Mouse (Mus musculus) forebrain, embryonic 14.5 days (tissue): Measurements from ENCODE around the gene Olfr695. TPM values are rescaled to one million over a fixed set of nuclear protein-coding genes. Genes with fewer than 3 reads are reported as not detected.
"Not testable (repeated sequence)": the region's sequence is repeated elsewhere in the genome, so short reads cannot be mapped to it uniquely, and the experiment has no call there.

Experiments
- ATAC-seq: fragments of 200-750 bp; cut with Nextera tagmentation; 2 replicates; pipeline ENCODE4 v1.8.0; 2017; ENCODE audit warnings: mild to moderate bottlenecking, moderate library complexity
- DNase-seq: peaks from one replicate; pipeline ENCODE4 v3.0.0-alpha.2; 2015; ENCODE audit warnings: low spot score
- H3K27ac ChIP-seq: fragments of 300-500 bp; sonication (generic); 2 replicates; pipeline ENCODE4 v1.5.1; 2014; ENCODE audit warnings: low read depth, mild to moderate bottlenecking, control low read depth, low read length, moderate library complexity
- H3K27me3 ChIP-seq: fragments of 300-500 bp; sonication (generic); replicated peaks from 2 replicates; pipeline ENCODE4 v1.6.1; 2014; ENCODE audit warnings: low read length, control low read depth, mixed read lengths; ENCODE audit not compliant: control insufficient read depth, insufficient read depth
- H3K36me3 ChIP-seq: fragments of 300-500 bp; sonication (generic); 2 replicates; pipeline ENCODE4 v1.6.1; 2014; ENCODE audit warnings: low read length, control low read depth; ENCODE audit not compliant: control insufficient read depth, insufficient read depth
- H3K4me1 ChIP-seq: fragments of 300-500 bp; sonication (generic); 2 replicates; pipeline ENCODE4 v1.6.1; 2014; ENCODE audit warnings: antibody characterized with exemption, low read length, control low read depth; ENCODE audit not compliant: control insufficient read depth, insufficient read depth
- H3K4me2 ChIP-seq: fragments of 300-500 bp; sonication (generic); 2 replicates; pipeline ENCODE4 v1.6.1; 2014; ENCODE audit warnings: mild to moderate bottlenecking, control low read depth, low read length
- H3K4me3 ChIP-seq: fragments of 300-500 bp; sonication (generic); 2 replicates; pipeline ENCODE4 v1.5.1; 2014; ENCODE audit warnings: low read depth, low read length, control low read depth
- H3K9ac ChIP-seq: fragments of 300-500 bp; sonication (generic); 2 replicates; pipeline ENCODE4 v1.6.1; 2014; ENCODE audit warnings: mild to moderate bottlenecking, low read length, control low read depth, moderate library complexity
- H3K9me3 ChIP-seq: fragments of 300-500 bp; sonication (generic); replicated peaks from 2 replicates; pipeline ENCODE4 v1.6.1; 2016; ENCODE audit warnings: low read length, control low read depth, mixed read lengths; ENCODE audit not compliant: control insufficient read depth
- WGBS: fragments of 180-500 bp; shearing (Covaris S2); extraction: QIAGEN DNeasy Blood & Tissue Kit; methylation state at CpG from one replicate; pipeline ENCODE4 v1.1.7; 2014; 5-methylcytosine and 5-hydroxymethylcytosine counted together
- polyA plus RNA-seq: library from polyadenylated mRNA; unstranded; fragments of >200 nt; fragmentation: Nextera tagmentation; extraction: Ambion mirVana; gene quantifications from 2 replicates; pipeline ENCODE4 v1.2.1, GENCODE M21; 2014

Gene Olfr695
- not detected in 2 replicates for polyA plus RNA-seq

DNA sequence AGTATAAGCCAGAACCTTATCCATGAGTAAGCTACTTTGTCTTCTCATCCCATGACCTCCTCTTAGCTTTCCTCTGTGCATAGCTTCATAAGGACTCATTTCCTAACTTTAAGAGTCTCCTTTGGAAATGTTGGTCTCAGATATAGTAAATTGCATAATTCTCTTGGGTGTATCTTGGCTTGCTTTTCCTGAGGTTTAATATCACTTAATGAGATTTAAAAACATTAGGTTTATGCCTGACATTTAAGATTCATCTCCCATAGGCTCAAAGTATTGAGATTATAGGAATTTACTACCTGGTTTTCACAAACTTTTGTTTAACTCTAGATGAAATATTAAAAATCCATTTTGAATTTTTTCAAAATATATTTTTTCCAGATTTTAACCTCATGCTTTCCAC, at the start of gene Olfr695:
Gene Olfr695 (minus strand): TSS at position 101 of the 400 bp plus-strand sequence.
- H3K36me3 ChIP-seq, result no peaks in the 10 kb centered on the region
- no peak within 1 kb of the TSS for H3K27ac ChIP-seq
- no peaks in the 10 kb centered on the region for H3K4me1 ChIP-seq
- H3K9ac ChIP-seq, result no peak within 1 kb of the TSS
- ATAC-seq (no peak), DNase-seq (no peak)
- H3K4me3 ChIP-seq, result no peak within 1 kb of the TSS
- no peak within 1 kb of the TSS for H3K4me2 ChIP-seq
- H3K9me3 ChIP-seq, result no peaks in the 10 kb centered on the region
- no peaks in the 10 kb centered on the region for H3K27me3 ChIP-seq

DNA sequence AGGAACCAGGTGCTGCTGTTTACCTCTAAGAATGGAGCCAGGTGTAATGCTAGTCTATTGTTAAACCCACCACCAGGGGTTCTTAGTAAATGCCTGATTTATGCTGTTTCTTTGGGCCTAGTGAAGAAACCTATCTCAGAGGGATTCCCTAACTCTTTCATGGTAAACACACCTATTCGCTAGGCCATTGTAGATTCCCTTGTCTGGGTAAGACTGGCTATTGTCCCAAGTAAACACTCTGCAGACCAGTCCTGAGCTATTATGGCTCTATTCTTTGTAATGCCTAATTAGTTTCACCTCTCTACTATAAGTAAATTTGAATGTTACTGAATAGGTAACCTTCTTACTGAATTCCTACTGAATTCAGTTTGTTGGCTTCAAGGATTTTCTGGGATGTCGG, 44.8 kb upstream of the Olfr695 start:
- 92% methylated on average over 2 of the region's 2 CpGs for WGBS

DNA sequence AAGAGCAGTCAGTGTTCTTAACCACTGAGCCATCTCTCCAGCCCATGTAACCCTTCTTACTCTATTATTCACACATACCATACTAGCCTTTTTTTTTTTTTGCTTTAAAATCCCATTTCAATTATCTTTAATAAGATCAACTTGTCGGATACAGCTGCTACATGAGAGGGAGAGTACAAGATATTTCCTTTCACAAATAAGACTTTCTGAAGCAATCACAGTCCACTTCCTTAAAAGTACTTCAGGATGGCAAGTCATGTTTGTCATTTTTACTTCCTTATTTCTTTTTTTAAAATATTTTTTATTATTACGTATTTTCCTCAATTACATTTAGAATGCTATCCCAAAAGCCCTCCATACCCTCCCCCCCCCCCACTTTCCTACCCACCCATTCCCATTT, 42.6 kb upstream of the Olfr695 start:
- 91% methylated on average over 2 of the region's 2 CpGs for WGBS
- Histone ChIP-seq H3K4me3 (no peak overlapping the region), H3K4me1 (no peaks in the 10 kb centered on the region), H3K4me2 (no peak overlapping the region), H3K9me3 (no peaks in the 10 kb centered on the region), H3K9ac (no peak overlapping the region), H3K27ac (no peak overlapping the region), H3K36me3 (no peaks in the 10 kb centered on the region), H3K27me3 (no peaks in the 10 kb centered on the region)
- ATAC-seq (no peak), DNase-seq (no peak)

More for the DNA sequence above, 44.8 kb upstream of the Olfr695 start:
- H3K4me2 ChIP-seq, H3K36me3 ChIP-seq, H3K9me3 ChIP-seq, H3K27me3 ChIP-seq, H3K9ac ChIP-seq, ATAC-seq, DNase-seq, H3K27ac ChIP-seq, H3K4me1 ChIP-seq, H3K4me3 ChIP-seq: not testable (repeated sequence)

DNA sequence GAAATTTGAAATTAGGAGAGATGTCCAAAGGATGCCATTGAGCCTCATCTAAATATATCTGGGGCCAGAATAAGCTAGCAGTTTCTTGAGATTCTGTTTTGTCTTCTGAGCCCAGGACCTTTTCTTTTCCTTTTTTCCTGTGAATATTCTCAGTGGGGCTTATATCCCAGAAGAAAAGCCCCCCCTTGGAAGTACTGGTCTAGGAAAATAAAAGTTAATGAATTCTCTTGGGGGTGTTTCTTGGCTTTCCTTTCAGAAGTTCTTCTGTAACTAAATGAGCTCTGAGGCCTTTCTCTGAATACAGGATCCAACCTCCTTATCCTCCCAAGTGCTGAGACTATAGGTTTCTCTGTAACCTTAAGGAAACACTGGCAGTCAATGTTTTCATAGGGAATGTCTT, 39.1 kb upstream of the Olfr695 start, which contains the start of gene Olfr698:
Gene Olfr698 (minus strand): TSS at position 101 of the 400 bp plus-strand sequence.
- Histone ChIP-seq H3K4me3 (no peak within 1 kb of the TSS), H3K4me2 (no peak within 1 kb of the TSS), H3K36me3 (no peaks in the 10 kb centered on the region), H3K9ac (no peak within 1 kb of the TSS), H3K9me3 (no peaks in the 10 kb centered on the region), H3K27me3 (no peaks in the 10 kb centered on the region), H3K4me1 (no peaks in the 10 kb centered on the region), H3K27ac (no peak within 1 kb of the TSS)
- ATAC-seq, result no peak
- no peak for DNase-seq

DNA sequence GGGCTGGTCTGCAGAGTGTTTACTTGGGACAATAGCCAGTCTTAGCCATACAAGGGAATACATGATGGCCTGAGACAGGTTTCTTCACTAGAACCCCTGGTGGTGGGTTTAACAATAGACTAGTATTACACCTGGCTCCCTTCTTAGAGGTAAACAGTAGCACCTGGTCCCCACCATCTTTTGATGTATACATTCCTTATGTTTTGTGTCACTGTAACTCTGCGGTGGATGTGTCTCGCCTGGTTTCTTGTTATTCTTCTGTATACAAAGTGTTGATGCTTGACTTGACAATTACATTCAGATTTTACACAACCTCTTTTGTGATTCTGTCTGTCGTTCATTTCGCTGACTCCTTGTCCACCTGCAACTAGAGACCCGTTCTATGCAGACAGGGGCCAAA, 29.6 kb upstream of the Olfr695 start:
- H3K9me3 ChIP-seq, result no peaks in the 10 kb centered on the region
- no peaks in the 10 kb centered on the region for H3K4me1 ChIP-seq
- H3K9ac ChIP-seq, result no peak overlapping the region
- no peak overlapping the region for H3K4me2 ChIP-seq
- no peak for DNase-seq
- H3K4me3 ChIP-seq, result no peak overlapping the region
- no peak overlapping the region for H3K27ac ChIP-seq
- WGBS, result 91% methylated on average over 5 of the region's 5 CpGs
- H3K36me3 ChIP-seq, result no peaks in the 10 kb centered on the region
- H3K27me3 ChIP-seq, result no peaks in the 10 kb centered on the region
- ATAC-seq, result no peak

DNA sequence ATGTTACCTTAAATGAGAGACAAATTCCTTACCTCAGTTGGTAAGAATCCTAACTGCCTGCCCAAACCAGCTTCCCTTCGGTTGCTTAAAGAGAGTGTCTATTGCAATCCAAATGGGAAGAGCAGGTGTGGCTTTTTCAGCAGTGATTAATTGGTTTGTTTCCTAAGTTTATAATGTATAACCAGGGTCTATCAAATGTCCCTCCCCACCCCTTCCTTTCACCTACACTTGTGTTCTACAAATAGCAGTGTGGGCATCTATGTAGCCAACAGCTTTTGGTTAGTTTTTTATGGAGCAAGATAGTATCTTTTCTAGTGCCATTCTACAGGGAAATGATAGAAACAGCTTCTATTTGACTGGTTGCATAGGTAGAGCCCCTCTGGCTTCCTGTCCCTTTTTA, 26.1 kb upstream of the Olfr695 start, which contains the start of gene Olfr697:
Gene Olfr697 (minus strand): TSS at position 101 of the 400 bp plus-strand sequence.
- Histone ChIP-seq H3K9ac (no peak within 1 kb of the TSS), H3K27ac (no peak within 1 kb of the TSS), H3K9me3 (no peaks in the 10 kb centered on the region), H3K4me1 (no peaks in the 10 kb centered on the region), H3K4me3 (no peak within 1 kb of the TSS), H3K27me3 (no peaks in the 10 kb centered on the region), H3K36me3 (no peaks in the 10 kb centered on the region), H3K4me2 (no peak within 1 kb of the TSS)
- DNase-seq, result no peak
- no peak for ATAC-seq
- WGBS, result 89% methylated on average over 1 of the region's 1 CpGs

DNA sequence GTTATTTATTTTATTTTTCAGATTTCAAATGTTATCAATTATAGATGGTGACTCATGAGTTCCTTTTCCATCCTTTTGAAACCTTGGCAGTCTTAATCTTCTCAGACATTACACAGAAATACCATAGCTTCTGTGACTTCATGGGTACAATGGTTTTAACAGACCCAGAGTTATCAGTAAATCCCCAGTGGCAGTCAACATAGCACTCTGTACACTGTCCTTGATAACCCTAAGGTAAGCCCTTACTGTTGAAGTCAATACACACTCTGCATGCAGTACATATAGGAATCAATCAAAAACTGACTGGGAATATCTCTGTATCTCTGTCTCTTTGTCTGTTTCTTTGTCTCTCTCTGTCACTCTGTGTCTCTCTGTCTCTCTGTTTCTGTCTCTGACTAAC, 20.8 kb upstream of the Olfr695 start:
- Histone ChIP-seq H3K4me3 (no peak overlapping the region), H3K9me3 (no peaks in the 10 kb centered on the region; the same call in 1 of the 2 replicates), H3K4me2 (no peak overlapping the region), H3K4me1 (no peaks in the 10 kb centered on the region), H3K36me3 (no peaks in the 10 kb centered on the region), H3K27ac (no peak overlapping the region), H3K27me3 (no peaks in the 10 kb centered on the region), H3K9ac (no peak overlapping the region)
- DNase-seq (no peak), ATAC-seq (no peak)

DNA sequence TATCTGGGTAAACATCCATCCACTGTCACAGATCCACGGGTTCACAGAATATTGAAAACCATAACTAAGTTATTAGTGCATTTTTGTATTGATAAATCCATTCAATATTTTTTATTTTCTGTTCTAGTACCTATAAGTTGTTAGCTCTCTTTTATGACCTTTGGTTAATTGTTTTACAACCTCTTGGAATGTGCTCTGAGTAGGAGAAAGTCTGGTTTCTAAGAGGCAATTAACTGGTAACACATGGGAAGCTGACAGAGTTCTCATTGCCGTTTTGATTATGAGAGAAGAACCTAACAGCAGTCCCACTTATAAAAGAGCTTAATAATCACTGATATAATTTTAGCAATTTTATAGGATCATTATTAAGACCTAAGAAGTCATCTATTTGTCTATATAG, 17.5 kb upstream of the Olfr695 start:
- H3K4me3 ChIP-seq, result no peak overlapping the region
- no peak overlapping the region for H3K4me2 ChIP-seq
- no peaks in the 10 kb centered on the region; the same call in 1 of the 2 replicates for H3K9me3 ChIP-seq
- ATAC-seq (no peak), DNase-seq (no peak)
- H3K36me3 ChIP-seq, result no peaks in the 10 kb centered on the region
- WGBS, result 70% methylated on average over 2 of the region's 2 CpGs
- no peaks in the 10 kb centered on the region for H3K27me3 ChIP-seq
- no peak overlapping the region for H3K27ac ChIP-seq
- H3K9ac ChIP-seq, result no peak overlapping the region
- no peaks in the 10 kb centered on the region for H3K4me1 ChIP-seq

DNA sequence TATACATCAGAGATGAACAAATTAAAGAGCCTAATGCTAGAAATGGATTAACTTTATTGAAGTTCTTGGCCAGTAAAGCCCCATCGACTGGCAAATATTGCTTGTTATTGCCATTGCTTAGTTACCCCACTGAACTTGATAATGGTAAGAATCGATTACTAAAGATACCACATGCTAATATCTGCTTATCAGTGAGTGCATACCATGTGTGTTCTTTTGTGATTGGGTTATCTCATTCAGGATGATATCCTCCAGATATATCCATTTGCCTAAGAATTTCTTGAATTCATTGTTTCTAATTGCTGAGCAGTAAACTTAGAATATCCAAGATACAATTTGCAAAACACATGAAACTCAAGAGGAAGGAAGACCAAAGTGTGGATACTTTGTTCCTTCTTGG, 9.5 kb upstream of the Olfr695 start:
- not testable (repeated sequence) for H3K4me1 ChIP-seq, H3K9ac ChIP-seq, H3K36me3 ChIP-seq, DNase-seq, H3K4me2 ChIP-seq, H3K9me3 ChIP-seq, ATAC-seq, H3K27me3 ChIP-seq, H3K4me3 ChIP-seq, H3K27ac ChIP-seq
- WGBS, result 92% methylated on average over 2 of the region's 2 CpGs
